Mouse (Mus musculus) T-helper 2 cell (primary cell): ENCODE results near the gene Hivep2.

Experiments
- in situ Hi-C: fragments of 300-600 bp; cut with MboI, MseI; formaldehyde crosslinking; loops from one replicate; pipeline ENCODE4 v1.15.1; 2025; ENCODE audit warnings: high pct_unique_total_duplicates

Hivep2 gene

DNA sequence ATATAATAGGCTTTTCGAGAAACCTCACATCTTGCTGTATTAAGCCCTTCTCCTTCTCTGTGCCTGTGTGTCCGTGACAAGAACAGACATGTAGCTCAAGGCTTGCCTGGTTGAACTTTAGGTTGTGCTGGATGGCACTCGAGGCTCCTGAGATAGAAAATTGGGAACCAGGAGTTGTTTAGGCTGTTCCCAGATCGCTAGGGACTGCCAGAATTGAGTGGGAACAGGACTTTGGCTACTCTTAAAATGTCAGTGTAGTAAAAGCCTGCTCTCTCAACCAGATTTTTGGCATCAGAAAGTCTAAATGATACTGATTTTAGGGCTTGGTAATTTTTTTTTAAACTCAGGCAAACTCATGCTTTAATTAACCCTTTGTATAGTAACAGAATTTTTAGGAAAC lies 101.9 kb downstream of the Hivep2 start:
- in situ Hi-C loops: no loop called here

DNA sequence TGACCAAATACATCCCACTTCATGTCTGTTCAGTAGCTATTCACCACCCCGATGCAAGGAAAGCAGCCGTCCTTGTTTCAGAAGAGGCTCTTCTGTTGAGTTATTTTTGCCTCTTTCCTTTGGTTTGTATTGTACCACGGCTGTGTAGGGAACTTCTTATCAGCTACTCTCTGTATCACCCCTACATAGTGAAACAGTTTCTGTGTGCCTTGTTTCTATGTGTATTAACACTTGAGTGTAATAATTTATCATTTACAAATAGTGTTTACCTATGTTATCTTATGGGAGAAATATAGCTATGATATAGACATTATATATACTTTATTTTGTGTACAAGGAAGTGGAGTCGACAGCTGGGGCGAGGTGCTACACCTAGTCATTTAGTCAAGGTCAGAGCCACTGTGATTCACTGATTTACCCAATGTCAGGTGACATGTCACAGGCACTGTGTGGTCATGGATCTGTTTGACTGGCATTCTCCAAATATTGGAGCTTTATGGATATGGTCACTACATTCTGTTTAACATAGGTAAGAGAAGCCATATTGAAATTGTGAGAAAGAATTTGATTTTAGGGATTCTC lies 104.7 kb downstream of the Hivep2 start:
- in situ Hi-C loops: no loop called here

DNA sequence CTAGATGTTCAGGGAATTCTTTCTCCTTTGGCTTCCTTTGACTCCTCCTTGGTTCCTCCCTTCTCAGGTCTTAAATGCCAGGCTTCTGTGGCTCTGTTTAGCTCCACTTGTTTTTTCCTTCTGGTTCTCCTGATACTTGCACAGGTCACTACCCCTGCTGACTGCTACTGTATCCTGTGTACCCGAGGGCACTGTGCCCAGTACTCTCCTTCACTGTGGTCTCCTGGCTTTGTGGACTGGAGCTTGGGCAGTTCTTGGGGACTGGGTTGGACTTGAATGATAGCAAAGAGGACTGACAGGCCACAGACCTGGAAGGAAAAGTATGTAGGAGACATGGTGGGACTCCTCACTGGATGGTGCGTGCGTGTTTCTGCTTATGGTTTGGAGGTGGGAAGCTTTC lies 106.6 kb downstream of the Hivep2 start:
- in situ Hi-C loops: no loop called here

DNA sequence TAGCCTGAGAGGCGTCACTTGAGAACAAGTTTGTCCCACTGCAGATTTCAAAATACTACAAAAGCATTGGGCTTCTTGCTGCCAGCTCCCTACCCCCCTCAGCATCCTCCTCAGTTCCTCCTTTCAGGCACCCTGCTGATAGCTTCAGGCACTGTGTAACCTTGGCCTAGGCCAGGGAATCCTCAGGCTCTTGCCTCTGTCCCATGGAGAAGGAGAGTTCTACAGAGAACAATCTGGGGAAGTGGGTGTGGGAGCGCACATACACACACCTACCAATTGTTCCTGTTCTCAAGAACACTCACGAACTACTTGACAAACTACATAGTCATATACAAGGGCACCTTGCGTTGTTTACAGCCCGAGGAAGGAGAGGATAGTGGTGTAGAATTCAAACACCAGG lies 109.9 kb downstream of the Hivep2 start:
- in situ Hi-C loops: no loop called here

DNA sequence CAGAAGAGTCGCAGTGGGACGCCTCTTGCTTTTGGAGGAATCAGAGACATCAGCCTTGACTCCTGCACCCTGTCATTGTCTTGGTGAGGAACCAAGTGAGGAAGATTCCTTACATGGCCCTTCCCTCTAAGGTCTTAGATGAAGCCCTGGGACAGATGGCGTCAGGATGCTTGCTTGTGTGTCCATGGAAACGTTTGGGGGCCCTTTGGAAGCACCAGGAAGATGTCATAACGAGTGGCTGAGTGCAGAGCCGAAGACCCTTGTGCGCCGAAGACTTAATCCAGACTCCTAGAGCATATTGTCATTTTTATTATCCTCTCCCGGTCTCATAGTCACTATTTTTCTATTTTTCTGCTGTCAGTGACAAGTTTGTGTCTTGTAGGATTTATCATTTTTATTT lies 111.0 kb downstream of the Hivep2 start:
- in situ Hi-C loops: no loop called here

DNA sequence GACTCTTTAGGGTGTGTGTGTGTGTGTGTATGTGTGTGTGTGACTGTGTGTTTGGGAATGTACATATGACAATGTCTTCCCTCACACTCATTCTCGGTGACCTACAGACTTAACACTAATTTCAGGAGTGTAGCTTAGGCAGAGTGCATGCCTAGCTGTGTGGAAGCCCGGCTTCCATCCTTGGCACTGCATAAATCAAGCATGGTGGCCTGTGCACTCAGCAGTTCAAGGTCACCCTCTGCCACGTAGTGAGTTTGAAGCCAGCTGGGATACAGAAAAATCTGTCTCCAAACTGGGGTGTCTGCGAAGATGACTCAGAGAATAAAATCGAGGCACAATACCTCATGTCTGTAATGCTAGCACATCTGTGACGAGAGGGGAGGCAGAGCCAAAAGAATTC lies 115.0 kb downstream of the Hivep2 start:
- in situ Hi-C loops: loop anchor here (10.0 kb wide), 1 partner anchor 96 kb away; no protein-coding TSS in a partner anchor

DNA sequence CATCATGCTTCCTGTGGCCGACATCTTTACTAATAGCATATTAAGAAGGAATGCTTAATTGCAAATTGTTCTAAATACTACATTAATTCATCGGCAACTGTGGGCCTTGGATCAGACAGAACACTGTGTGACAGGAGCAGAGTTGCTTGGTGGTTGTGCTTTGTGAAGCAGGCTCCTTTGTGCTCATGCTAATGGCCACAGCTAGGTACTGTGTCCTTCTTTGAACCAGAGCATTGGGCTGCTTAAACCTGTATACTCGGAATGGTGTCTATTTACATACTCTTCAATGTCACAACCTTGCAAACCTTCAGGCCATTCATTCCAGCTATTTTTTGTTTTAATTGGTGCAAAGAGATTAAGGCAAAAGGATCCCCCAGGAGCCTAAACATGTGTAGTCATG lies 115.9 kb downstream of the Hivep2 start:
- in situ Hi-C loops: loop anchor here (10.0 kb wide), 1 partner anchor 97 kb away; no protein-coding TSS in a partner anchor

DNA sequence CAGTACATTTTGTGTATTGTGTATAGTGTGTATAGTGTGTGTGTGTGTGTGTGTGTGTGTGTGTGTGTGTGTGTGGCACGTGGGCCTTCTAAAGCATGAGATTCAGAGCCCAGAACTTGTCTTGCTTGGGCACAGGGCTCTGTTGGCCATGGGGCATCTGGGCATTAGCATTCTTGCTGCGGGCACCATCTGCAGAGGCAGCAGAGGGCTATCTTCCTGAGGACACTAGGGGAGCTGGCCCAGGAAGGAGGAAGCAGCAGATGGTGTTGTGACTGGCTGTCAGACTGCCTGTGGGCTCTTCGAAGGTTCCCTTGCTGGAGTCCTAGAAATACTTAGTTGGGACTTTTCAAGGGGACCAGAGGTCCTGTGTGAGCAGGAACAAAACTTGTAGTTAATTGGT lies 116.4 kb downstream of the Hivep2 start:
- in situ Hi-C loops: loop anchor here (10.0 kb wide), 1 partner anchor 97 kb away; no protein-coding TSS in a partner anchor

DNA sequence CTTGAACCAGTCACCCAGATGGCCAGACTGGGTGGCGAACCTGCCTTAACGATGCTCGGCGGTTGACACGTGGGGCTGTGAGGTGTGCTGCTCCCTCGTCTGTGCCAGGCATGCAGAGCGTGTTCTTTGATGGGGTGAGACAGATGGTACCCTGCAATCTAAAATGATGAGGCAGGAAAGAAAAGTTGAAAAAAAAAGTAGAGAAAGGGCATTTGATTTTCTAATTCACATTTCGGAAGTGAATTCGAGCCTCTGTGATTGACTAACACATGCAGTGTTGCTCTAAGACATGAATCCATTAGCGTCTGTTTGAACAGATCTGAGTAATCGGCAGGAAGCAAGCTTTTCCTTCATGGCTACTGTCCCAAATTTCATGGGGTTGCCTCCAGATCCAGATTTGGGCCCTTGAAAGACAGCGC lies 119.4 kb downstream of the Hivep2 start:
- in situ Hi-C loops: loop anchor here (5.0 to 10.0 kb wide), 2 partner anchors 100 to 253 kb away; no protein-coding TSS in a partner anchor

DNA sequence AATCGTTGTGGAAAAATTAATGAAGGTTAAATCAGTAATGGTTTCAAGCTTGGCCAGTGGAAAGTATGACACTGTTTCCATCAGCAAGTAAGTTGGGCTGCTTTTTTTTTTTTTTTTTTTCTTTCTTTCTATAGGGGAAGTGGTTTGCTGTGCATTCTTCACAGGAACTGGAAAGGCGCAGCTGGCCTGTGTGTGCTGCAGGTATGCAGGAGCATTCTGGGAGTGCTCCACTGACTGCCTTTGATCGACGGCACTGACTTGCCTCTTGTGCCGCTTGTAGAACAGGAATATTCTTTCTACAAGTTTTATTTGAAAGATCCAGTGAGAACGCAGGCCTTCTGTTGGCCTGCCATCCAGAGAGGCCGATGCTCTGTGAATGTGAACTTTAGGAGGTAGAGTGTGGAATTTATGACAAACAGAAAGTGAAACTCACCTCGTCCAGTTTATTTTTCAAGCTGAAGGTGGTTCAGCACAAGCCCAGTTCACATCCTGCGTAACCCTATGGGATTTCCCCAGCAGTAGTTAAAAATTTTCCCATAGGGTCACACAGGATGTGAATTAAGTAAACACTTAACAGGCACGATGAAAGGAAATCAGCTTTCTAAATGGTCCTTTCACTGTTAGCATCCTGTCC lies 120.1 kb downstream of the Hivep2 start:
- in situ Hi-C loops: loop anchor here (5.0 to 10.0 kb wide), 2 partner anchors 101 to 254 kb away; no protein-coding TSS in a partner anchor

DNA sequence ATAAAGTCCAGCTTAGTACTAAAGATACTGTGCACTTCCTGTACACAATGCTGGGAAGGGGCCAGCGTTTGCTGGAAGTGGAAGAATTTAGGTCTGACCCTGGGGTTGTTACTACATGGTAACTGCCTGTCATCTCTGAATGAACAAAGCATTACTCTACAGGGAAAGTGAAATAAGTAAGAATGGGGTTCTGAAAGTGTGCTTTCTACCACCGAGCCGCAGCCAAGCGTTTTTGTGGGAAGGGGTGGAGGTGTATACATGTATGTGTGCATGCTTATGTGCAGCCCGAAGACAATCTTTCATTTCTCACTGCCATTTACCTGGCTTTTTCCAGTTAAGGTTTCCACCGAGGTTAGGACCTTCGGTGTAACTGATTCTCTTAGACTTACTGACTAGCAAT lies 121.4 kb downstream of the Hivep2 start:
- in situ Hi-C loops: loop anchor here (5.0 to 10.0 kb wide), 2 partner anchors 103 to 255 kb away; no protein-coding TSS in a partner anchor

DNA sequence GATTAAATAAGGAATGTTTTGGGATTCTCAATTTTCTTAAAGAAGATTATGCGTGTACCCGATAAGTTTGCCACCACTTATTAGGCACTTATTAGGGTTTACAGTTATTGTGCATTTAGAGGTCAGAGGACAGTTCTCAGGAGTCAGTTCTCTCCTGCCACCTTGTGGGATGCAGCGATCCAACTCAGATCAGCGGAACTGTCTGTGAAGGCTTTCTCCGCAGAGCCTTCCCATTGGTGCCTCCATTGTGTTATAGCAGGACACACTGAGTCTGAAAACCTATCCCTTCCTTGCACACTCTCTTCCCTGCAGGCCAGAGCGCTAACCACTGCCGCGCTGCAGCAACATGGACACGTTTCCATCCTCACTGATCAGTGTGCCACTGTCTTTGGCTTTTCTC lies 123.6 kb downstream of the Hivep2 start:
- in situ Hi-C loops: loop anchor here (5.0 to 10.0 kb wide), 2 partner anchors 105 to 257 kb away; no protein-coding TSS in a partner anchor

DNA sequence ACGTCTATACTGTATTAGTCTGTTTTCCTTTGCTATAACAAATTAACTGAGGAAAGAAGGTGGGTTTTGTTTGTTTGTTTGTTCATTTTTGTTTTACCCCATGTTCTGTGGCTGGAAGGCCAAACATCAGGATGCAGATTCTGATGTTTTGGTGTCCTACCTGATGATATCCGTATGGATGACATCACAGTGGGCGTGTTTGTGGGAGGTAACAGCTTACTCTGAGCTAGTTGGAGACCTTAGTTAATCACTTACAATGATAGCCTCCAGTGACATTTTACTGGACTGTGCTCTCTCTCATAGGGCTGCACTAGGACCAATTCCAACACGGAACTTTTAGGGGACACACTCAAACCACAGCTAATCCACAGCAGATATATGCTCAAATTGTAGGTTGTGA lies 128.2 kb downstream of the Hivep2 start:
- in situ Hi-C loops: no loop called here

DNA sequence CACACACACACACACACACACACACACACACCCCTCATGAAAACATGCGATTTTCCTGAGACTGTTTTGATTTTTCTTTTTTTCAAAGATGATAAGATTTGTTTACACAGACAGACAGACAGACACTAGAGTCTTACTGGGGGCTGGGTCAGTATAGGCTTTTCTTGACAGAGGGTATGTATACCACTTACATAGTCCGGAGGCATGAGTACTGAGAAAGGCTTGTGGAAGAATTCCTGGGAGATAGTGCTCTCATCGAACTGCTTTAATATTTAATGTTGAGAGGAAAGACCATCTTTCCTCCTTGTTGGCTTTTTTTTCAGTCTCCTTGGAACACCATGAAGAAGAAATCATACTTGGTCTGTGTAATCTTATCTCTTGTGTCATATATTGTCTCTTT lies 130.2 kb downstream of the Hivep2 start:
- in situ Hi-C loops: no loop called here

DNA sequence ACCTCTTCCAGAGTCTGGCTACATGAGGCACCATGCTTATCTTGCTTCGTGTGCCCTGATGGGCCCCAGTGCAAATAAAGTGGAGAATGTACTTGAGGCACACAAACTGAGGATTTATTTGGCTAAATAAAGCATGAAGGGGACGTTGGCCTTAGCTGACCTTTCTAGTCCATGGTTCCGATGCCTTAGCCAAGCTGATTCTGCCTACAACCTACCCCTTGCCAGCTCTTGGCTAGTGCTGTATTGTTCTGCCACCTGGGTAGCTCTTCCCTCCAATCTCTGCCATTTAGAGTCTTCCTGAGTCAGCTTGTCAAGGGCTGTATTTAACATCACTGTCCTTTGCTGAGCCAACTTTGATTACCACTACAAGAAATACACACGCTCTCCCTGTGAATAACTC lies 133.3 kb downstream of the Hivep2 start:
- in situ Hi-C loops: no loop called here

DNA sequence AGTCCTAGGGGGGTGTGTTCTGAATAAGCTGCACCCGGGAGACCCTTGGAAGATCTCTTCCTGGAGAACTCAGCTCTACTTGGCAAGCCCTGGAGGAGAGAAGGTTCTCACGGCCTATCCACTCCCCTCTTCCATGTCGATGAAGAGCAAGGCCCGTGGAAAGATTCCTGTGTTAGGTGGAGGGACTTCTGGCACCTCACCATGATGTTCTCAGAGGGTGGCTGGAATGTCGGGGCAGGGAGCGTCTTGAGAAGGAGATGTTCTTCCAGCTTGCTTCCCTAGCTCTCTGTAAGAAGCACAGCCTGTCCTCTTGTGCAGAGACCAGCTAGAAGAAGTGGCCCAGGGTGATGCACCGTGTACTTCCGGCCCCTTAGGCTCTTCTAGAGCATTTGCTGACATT lies 134.2 kb downstream of the Hivep2 start:
- in situ Hi-C loops: no loop called here

DNA sequence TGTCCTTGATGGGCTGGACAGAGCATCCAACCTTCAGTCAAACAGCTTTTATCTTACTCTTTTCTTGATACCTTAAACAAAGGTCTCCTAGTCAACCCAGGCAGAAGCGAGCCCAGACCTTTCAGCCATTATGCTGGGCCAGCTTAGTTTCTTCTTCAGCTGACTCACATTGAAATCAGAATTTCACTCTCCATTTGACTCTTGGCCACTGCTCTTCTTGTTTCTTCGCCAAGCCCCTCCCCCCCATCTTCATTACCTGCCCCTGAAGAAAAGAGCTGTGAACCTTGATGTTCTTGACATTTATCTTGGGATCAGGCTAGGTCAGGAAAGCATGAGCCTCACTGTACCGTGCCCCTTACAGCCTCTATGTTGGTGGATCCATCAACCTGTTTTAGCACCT lies 135.0 kb downstream of the Hivep2 start:
- in situ Hi-C loops: no loop called here

DNA sequence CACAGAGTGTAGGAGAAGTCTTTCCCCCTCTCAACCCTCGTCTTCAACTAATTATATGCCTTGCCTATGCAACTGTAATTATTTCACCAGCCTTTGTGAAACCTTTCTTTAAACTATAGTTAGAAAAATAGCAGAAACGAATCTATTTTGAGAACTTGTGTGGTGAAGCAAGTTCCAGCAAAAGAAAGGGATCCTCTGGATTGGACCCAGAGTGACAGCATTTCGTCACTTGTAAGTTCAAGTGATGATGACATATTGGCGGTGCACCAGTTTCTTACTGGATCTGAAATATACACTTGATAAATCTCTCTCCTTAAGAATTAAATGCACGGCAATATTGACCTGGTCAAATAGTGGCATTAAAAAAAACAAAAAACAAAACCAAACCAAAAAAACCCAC lies 136.1 kb downstream of the Hivep2 start:
- in situ Hi-C loops: no loop called here

DNA sequence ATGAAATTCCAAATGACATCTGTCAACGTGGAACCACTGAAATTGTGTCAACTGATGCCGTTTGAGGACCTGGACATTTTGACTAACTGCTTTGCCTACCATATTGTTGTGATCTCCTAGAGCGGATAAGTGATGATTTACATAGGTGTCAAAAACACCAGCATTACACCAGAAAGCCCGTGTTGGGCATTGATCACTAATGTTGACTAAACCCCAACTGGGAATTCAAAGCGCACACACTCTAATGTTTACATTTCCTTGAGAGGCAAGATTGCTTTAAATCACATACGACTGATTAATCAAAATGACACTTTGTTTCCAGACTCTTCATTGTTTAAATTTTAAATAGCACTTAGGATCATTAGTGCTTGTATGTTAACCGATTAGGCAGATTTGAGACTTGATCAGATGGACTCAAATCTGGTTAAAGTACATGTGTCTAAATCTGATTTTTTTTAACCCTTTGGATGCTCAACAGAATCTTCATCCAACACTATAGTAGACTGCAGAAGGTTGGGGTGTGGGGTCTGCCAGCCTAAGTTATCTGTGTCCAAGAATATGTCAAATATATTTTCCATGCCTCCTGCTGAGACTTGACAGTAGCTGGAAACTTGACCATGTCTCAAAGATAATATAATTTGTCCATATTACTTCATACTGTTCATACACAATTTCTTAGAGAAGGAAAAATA lies 142.3 kb downstream of the Hivep2 start:
- in situ Hi-C loops: no loop called here

DNA sequence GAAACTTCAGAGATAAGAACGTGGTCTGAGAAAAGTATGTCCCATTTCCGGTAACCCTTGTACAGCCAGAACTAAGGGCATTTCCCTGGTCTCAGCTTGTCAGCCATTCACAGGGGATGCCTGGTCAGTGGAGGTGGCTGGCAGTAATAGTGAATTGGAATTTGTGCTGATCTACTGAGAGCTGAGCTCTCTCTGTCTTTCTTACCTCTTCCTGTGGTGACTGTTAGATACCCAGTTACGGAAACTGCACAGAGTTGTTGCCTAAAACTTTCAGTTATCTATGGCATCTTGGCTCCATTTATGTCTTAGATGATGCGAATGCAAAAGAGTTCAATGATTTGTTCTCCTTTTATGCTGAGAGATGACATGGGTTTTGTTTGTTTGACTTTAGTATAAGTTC lies 150.0 kb downstream of the Hivep2 start:
- in situ Hi-C loops: no loop called here

DNA sequence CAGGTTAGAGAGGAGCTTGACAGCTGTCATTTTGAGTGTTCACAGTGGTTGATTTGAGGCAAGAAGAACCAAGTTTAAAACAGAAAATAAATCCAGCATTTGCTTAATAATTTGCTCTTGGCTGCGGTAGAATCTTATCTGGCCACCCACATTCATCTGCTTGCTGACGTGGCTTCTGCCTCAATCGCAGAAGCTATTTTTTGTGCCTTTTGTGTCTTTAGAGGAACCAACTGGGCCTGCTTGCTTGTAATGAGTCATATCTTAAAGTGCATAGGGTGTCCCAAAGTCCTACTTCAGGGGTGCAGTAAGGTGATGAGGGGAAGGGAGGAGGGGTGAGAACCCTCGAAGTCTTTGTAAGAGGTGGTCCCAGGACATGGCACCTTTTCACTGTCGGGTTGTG lies 151.1 kb downstream of the Hivep2 start:
- in situ Hi-C loops: no loop called here

DNA sequence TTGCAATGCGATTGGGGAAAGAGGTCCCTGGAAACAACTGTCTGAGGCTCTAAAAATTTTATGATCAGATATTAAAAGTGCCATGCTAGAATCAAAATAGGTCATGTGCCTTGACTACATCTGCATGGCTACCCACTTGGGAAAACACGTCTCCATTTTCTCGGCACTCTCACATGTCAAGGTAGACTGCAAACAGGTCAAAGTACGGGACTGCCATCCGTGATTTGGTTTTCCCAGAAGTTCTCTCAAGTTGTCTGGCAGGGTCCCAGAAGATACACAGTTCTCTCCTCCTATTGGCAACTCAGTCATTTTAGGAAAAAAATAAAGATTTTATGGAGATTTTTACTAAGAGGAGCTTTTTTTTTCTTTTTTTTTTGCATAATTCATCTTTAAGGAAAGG lies 153.3 kb downstream of the Hivep2 start:
- in situ Hi-C loops: no loop called here

DNA sequence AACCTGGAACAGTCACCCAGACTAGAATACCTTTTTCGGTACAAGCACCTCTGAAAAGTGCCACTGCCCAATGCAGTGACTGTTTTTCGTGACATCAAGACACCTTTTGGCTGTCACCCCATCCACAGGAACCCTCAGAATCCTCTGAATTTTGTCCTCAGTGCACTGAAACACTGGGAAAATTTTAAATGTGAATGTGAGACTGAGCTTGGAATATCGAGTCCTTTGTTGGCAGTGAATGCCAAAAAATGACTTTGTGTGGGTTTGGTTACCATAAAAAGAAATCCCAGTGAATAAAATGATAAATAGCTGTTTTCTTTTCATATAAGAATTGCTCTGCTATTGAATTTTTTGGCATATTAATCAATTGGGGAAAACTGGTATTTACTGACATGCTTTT lies 154.6 kb downstream of the Hivep2 start:
- in situ Hi-C loops: no loop called here
